In the genomic region with DNA sequence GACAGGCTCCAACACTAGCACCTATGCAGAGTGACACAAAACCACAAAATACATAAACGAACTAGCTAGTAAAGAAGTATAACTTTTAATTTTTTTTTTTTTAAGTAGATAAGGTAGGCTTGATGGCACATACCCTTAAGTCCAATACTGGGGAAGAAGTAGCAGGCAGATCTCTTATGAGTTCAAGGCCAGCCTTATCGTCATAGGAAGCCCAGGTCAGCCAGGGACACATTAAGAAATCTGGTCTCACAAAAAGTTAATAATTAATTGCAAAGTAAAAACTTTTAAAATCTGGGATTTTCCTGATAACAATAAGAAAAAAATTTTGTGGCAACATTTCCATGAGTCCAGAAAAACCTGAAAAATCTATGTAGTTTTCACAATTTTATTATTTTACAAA, we compare ENCODE assay signal across 21 mouse cellular contexts.
"Had no signal": no experiment of that assay in that cellular context is flagged by ENCODE, and none has a peak within 500 bp of the region (broad histone marks: within the 10 kb centered on the region; RNA-seq: fewer than 3 reads in every experiment).

No protein-coding gene starts in this region.

- H3K9ac ChIP-seq: hindbrain, embryonic 13.5 days; intestine, embryonic 15.5 days; limb, embryonic 12.5 days; liver, embryonic 13.5 days; liver, embryonic 15.5 days had no signal

- H3K4me3 ChIP-seq: gastrocnemius, adult 2 months; hindbrain, embryonic 13.5 days; intestine, embryonic 15.5 days; layer of hippocampus, adult 2 months; left cerebral cortex, adult 2 months; limb, embryonic 10.5 days; limb, embryonic 12.5 days; liver, embryonic 13.5 days; liver, embryonic 15.5 days had no signal

- H3K36me3 ChIP-seq: intestine, embryonic 15.5 days; liver, embryonic 13.5 days; liver, embryonic 15.5 days had no signal

- H3K4me1 ChIP-seq: intestine, embryonic 15.5 days; liver, embryonic 13.5 days; liver, embryonic 15.5 days had no signal

- H3K4me2 ChIP-seq: heart, embryonic 11.5 days; intestine, embryonic 15.5 days; limb, embryonic 12.5 days; liver, embryonic 11.5 days; liver, embryonic 13.5 days; liver, embryonic 15.5 days had no signal

- H3K9me3 ChIP-seq: hindbrain, embryonic 13.5 days; intestine, embryonic 15.5 days; limb, embryonic 10.5 days; liver, embryonic 13.5 days; liver, embryonic 15.5 days had no signal

- H3K27ac ChIP-seq: gastrocnemius, adult 2 months; intestine, embryonic 15.5 days; layer of hippocampus, adult 2 months; left cerebral cortex, adult 2 months; limb, embryonic 10.5 days; limb, embryonic 12.5 days; liver, embryonic 13.5 days; liver, embryonic 15.5 days had no signal

- H3K27me3 ChIP-seq: hindbrain, embryonic 13.5 days; intestine, embryonic 15.5 days; limb, embryonic 12.5 days; liver, embryonic 13.5 days; liver, embryonic 15.5 days had no signal

- DNase-seq: gastrocnemius, adult 2 months; gastrocnemius, postnatal 10 days; gastrocnemius, postnatal 25 days; heart, adult 18-20 months; kidney, adult 18-20 months; kidney, adult 8-10 months; kidney, postnatal 10 days; kidney, postnatal 25 days; kidney, postnatal 4 days; liver, embryonic 13.5 days had no signal

- ATAC-seq: inflammation-experienced regulatory T-cells, adult 6 months; intestine, embryonic 15.5 days; intestine, postnatal 0 days had no signal
